Mouse (Mus musculus): ENCODE results near the gene Kcnn4. TPM values are rescaled to one million over a fixed set of nuclear protein-coding genes. Genes with fewer than 3 reads are reported as not detected.

Kcnn4 gene
- total RNA-seq, 1 experiment: 3.2 TPM

- H3K4me1 ChIP-seq (ENCODE audit: control insufficient read depth in 2 of 2, insufficient read depth in 2 of 2, low read length in 2 of 2, poor library complexity in 1 of 2): peaks cover 0 to 3% of the 10 kb centered on the region in 2 experiments; a peak in 1 of 4 replicates
- H3K4me3 ChIP-seq (ENCODE audit: insufficient read depth in 1 of 2, low read depth in 1 of 2, low read length in 2 of 2, poor library complexity in 1 of 2, severe bottlenecking in 1 of 2): peak overlapping the region in 1 of 2 experiments; percentile 56; a peak in 2 of 4 replicates
- H3K9ac ChIP-seq (ENCODE audit: insufficient read depth, low read depth, low read length, poor library complexity, severe bottlenecking): no peak overlapping the region
- no peak for DNase-seq (ENCODE audit: low read depth, low spot score)
- H3K36me3 ChIP-seq (ENCODE audit: control insufficient read depth, insufficient read depth, low read length, poor library complexity, severe bottlenecking): no peaks in the 10 kb centered on the region
- H3K27ac ChIP-seq (ENCODE audit: insufficient read depth, low read depth, low read length, poor library complexity, severe bottlenecking): no peak overlapping the region
- TF ChIP-seq HCFC1 (IDR thresholded peaks at IDR 0.05; ENCODE audit: borderline replicate concordance, insufficient read depth, low read length) (no peak), CHD2 (IDR thresholded peaks at IDR 0.05; ENCODE audit: low read depth, low read length) (no peak), ZNF384 (IDR thresholded peaks at IDR 0.05; ENCODE audit: low read depth, low read length) (no peak), ZC3H11A (IDR thresholded peaks at IDR 0.05; ENCODE audit: borderline replicate concordance, low read depth, low read length) (no peak), MAFK (IDR thresholded peaks at IDR 0.05; ENCODE audit: insufficient read depth, low read depth, low read length) (no peak)
- in situ Hi-C loops (cut with MboI; ENCODE audit: low sequenced_read_pairs in 2 of 2, unreplicated experiment in 2 of 2): no loop called here
- no peaks in the 10 kb centered on the region for H3K9me3 ChIP-seq (ENCODE audit: control insufficient read depth, insufficient read depth, low read depth, low read length)
These were observed 43.6 kb upstream of the Kcnn4 start for GRCm38 (mm10) chr7:24326273-24327135.

GRCm38 (mm10) chr7:24327281-24327975, 42.6 kb upstream of the Kcnn4 start:
- H3K9ac ChIP-seq (ENCODE audit: insufficient read depth, low read depth, low read length, poor library complexity, severe bottlenecking): no peak overlapping the region
- in situ Hi-C loops (cut with MboI; ENCODE audit: low sequenced_read_pairs in 2 of 2, unreplicated experiment in 2 of 2): no loop called here
- H3K4me1 ChIP-seq (ENCODE audit: control insufficient read depth in 2 of 2, insufficient read depth in 2 of 2, low read length in 2 of 2, poor library complexity in 1 of 2): peaks cover 0 to 3% of the 10 kb centered on the region in 2 experiments; a peak in 1 of 4 replicates
- TF ChIP-seq MAFK (IDR thresholded peaks at IDR 0.05; ENCODE audit: insufficient read depth, low read depth, low read length): no peak
- no peak for TF ChIP-seq CHD2 (IDR thresholded peaks at IDR 0.05; ENCODE audit: low read depth, low read length)
- no peak for TF ChIP-seq HCFC1 (IDR thresholded peaks at IDR 0.05; ENCODE audit: borderline replicate concordance, insufficient read depth, low read length)
- no peak for TF ChIP-seq ZNF384 (IDR thresholded peaks at IDR 0.05; ENCODE audit: low read depth, low read length)
- TF ChIP-seq ZC3H11A (IDR thresholded peaks at IDR 0.05; ENCODE audit: borderline replicate concordance, low read depth, low read length): no peak
- DNase-seq (ENCODE audit: low read depth, low spot score): no peak
- no peak overlapping the region for H3K4me3 ChIP-seq (ENCODE audit: insufficient read depth in 1 of 2, low read depth in 1 of 2, low read length in 2 of 2, poor library complexity in 1 of 2, severe bottlenecking in 1 of 2)
- H3K27ac ChIP-seq (ENCODE audit: insufficient read depth, low read depth, low read length, poor library complexity, severe bottlenecking): no peak overlapping the region
- no peaks in the 10 kb centered on the region for H3K36me3 ChIP-seq (ENCODE audit: control insufficient read depth, insufficient read depth, low read length, poor library complexity, severe bottlenecking)
- H3K9me3 ChIP-seq (ENCODE audit: control insufficient read depth, insufficient read depth, low read depth, low read length): no peaks in the 10 kb centered on the region

GRCm38 (mm10) chr7:24333304-24333986, 36.6 kb upstream of the Kcnn4 start, which contains the start of gene Tescl:
Gene Tescl (minus strand): TSS chr7:24333936.
- DNase-seq (ENCODE audit: low read depth, low spot score): no peak
- Histone ChIP-seq H3K9ac (ENCODE audit: insufficient read depth, low read depth, low read length, poor library complexity, severe bottlenecking) (peak within 1 kb of the TSS; percentile 77), H3K36me3 (ENCODE audit: control insufficient read depth, insufficient read depth, low read length, poor library complexity, severe bottlenecking) (no peaks in the 10 kb centered on the region), H3K4me3 (ENCODE audit: insufficient read depth in 1 of 2, low read depth in 1 of 2, low read length in 2 of 2, poor library complexity in 1 of 2, severe bottlenecking in 1 of 2) (peak within 1 kb of the TSS; percentile 65 to 70), H3K4me1 (ENCODE audit: control insufficient read depth in 2 of 2, insufficient read depth in 2 of 2, low read length in 2 of 2, poor library complexity in 1 of 2) (no peaks in the 10 kb centered on the region), H3K27ac (ENCODE audit: insufficient read depth, low read depth, low read length, poor library complexity, severe bottlenecking) (no peak within 1 kb of the TSS), H3K9me3 (ENCODE audit: control insufficient read depth, insufficient read depth, low read depth, low read length) (no peaks in the 10 kb centered on the region)
- in situ Hi-C loops (cut with MboI; ENCODE audit: low sequenced_read_pairs in 2 of 2, unreplicated experiment in 2 of 2): no loop called here
- TF ChIP-seq ZNF384 (IDR thresholded peaks at IDR 0.05; ENCODE audit: low read depth, low read length) (no peak), CHD2 (IDR thresholded peaks at IDR 0.05; ENCODE audit: low read depth, low read length) (no peak), HCFC1 (IDR thresholded peaks at IDR 0.05; ENCODE audit: borderline replicate concordance, insufficient read depth, low read length) (peak; percentile 52), ZC3H11A (IDR thresholded peaks at IDR 0.05; ENCODE audit: borderline replicate concordance, low read depth, low read length) (no peak)

- no peaks in the 10 kb centered on the region for H3K4me1 ChIP-seq (ENCODE audit: control insufficient read depth in 2 of 2, insufficient read depth in 2 of 2, low read length in 2 of 2, poor library complexity in 1 of 2)
- no peaks in the 10 kb centered on the region for H3K36me3 ChIP-seq (ENCODE audit: control insufficient read depth, insufficient read depth, low read length, poor library complexity, severe bottlenecking)
- no peaks in the 10 kb centered on the region for H3K9me3 ChIP-seq (ENCODE audit: control insufficient read depth, insufficient read depth, low read depth, low read length)
- H3K27ac ChIP-seq (ENCODE audit: insufficient read depth, low read depth, low read length, poor library complexity, severe bottlenecking): no peak overlapping the region
- H3K9ac ChIP-seq (ENCODE audit: insufficient read depth, low read depth, low read length, poor library complexity, severe bottlenecking): no peak overlapping the region
- in situ Hi-C loops (cut with MboI; ENCODE audit: low sequenced_read_pairs in 2 of 2, unreplicated experiment in 2 of 2): no loop called here
- TF ChIP-seq ZNF384 (IDR thresholded peaks at IDR 0.05; ENCODE audit: low read depth, low read length): no peak
- no peak for TF ChIP-seq HCFC1 (IDR thresholded peaks at IDR 0.05; ENCODE audit: borderline replicate concordance, insufficient read depth, low read length)
- TF ChIP-seq ZC3H11A (IDR thresholded peaks at IDR 0.05; ENCODE audit: borderline replicate concordance, low read depth, low read length): no peak
- TF ChIP-seq MAFK (IDR thresholded peaks at IDR 0.05; ENCODE audit: insufficient read depth, low read depth, low read length): no peak
- TF ChIP-seq CHD2 (IDR thresholded peaks at IDR 0.05; ENCODE audit: low read depth, low read length): no peak
- peak; percentile 60 for DNase-seq (ENCODE audit: low read depth, low spot score)
- H3K4me3 ChIP-seq (ENCODE audit: insufficient read depth in 1 of 2, low read depth in 1 of 2, low read length in 2 of 2, poor library complexity in 1 of 2, severe bottlenecking in 1 of 2): no peak overlapping the region
These were observed 34.3 kb upstream of the Kcnn4 start for GRCm38 (mm10) chr7:24335699-24336309.

All from ES-E14 (cell line).